Mouse (Mus musculus) bone marrow macrophage, adult 2 months (primary cell): ENCODE data around the gene 2010003K11Rik. TPM values are rescaled to one million over a fixed set of nuclear protein-coding genes. Genes with fewer than 3 reads are reported as not detected.
"Not testable (repeated sequence)": the region's sequence is repeated elsewhere in the genome, so short reads cannot be mapped to it uniquely, and the experiment has no call there.

Experiments
- H3K27ac ChIP-seq: 2 replicates; pipeline ENCODE4 v1.5.1; 2012; ENCODE audit warnings: low read depth, low read length; ENCODE audit not compliant: insufficient read depth
- H3K4me1 ChIP-seq: 2 replicates; pipeline ENCODE4 v1.6.1; 2012; ENCODE audit warnings: low read length; ENCODE audit not compliant: control insufficient read depth, insufficient read depth
- H3K4me3 ChIP-seq: 2 replicates; pipeline ENCODE4 v1.5.1; 2012; ENCODE audit warnings: mild to moderate bottlenecking, low read length, moderate library complexity; ENCODE audit not compliant: insufficient read depth
- CTCF ChIP-seq: IDR thresholded peaks from 2 replicates; pipeline ENCODE4 v1.5.1; 2012; ENCODE audit warnings: low read depth, mild to moderate bottlenecking, low read length, moderate library complexity
- POLR2A ChIP-seq: IDR thresholded peaks from 2 replicates; pipeline ENCODE4 v1.6.1; 2012; ENCODE audit warnings: mild to moderate bottlenecking, low read depth, low read length, borderline replicate concordance
- polyA plus RNA-seq: library from polyadenylated mRNA; stranded (reverse); fragments of >200 nt; gene quantifications from 2 replicates; pipeline ENCODE4 v1.2.4, GENCODE M21; 2012; ENCODE audit not compliant: missing spikeins, insufficient read depth, insufficient read length

The 2010003K11Rik gene
- polyA plus RNA-seq, 1 experiment, result not detected

GRCm38 (mm10) chr19:4464666-4465065, 33.7 kb downstream of the 2010003K11Rik start:
- TF ChIP-seq CTCF (no peak), POLR2A (no peak)
- H3K27ac ChIP-seq, result no peak overlapping the region
- peaks cover 11% of the 10 kb centered on the region for H3K4me1 ChIP-seq

GRCm38 (mm10) chr19:4461981-4462380, 36.4 kb downstream of the 2010003K11Rik start:
- H3K4me3 ChIP-seq, result no peak overlapping the region
- no peak for TF ChIP-seq CTCF
- TF ChIP-seq POLR2A, result no peak
- no peak overlapping the region for H3K27ac ChIP-seq

More at GRCm38 (mm10) chr19:4464666-4465065, 33.7 kb downstream of the 2010003K11Rik start:
- H3K4me3 ChIP-seq, result no peak overlapping the region

GRCm38 (mm10) chr19:4456227-4456626, 42.2 kb downstream of the 2010003K11Rik start:
- Histone ChIP-seq H3K4me3 (no peak overlapping the region), H3K4me1 (no peaks in the 10 kb centered on the region), H3K27ac (no peak overlapping the region)
- TF ChIP-seq CTCF (peak; percentile 44), POLR2A (no peak)

More at GRCm38 (mm10) chr19:4461981-4462380, 36.4 kb downstream of the 2010003K11Rik start:
- peaks cover 11% of the 10 kb centered on the region for H3K4me1 ChIP-seq

GRCm38 (mm10) chr19:4455071-4455800, 43.1 kb downstream of the 2010003K11Rik start:
- TF ChIP-seq CTCF (no peak), POLR2A (no peak)
- Histone ChIP-seq H3K27ac (no peak overlapping the region), H3K4me3 (no peak overlapping the region), H3K4me1 (no peaks in the 10 kb centered on the region)

- H3K27ac ChIP-seq, H3K4me1 ChIP-seq, H3K4me3 ChIP-seq: not testable (repeated sequence)
Observed at GRCm38 (mm10) chr19:4454040-4454439, 44.3 kb downstream of the 2010003K11Rik start.

GRCm38 (mm10) chr19:4452525-4452924, 45.9 kb downstream of the 2010003K11Rik start:
- Histone ChIP-seq H3K4me1 (no peaks in the 10 kb centered on the region), H3K4me3 (no peak overlapping the region), H3K27ac (no peak overlapping the region)
- no peak for TF ChIP-seq POLR2A
- no peak for TF ChIP-seq CTCF

- Histone ChIP-seq H3K27ac (no peak overlapping the region), H3K4me3 (no peak overlapping the region), H3K4me1 (no peaks in the 10 kb centered on the region)
- no peak for TF ChIP-seq POLR2A
Observed at GRCm38 (mm10) chr19:4451965-4452364, 46.4 kb downstream of the 2010003K11Rik start.

GRCm38 (mm10) chr19:4451098-4451497, 47.3 kb downstream of the 2010003K11Rik start:
- Histone ChIP-seq H3K27ac (no peak overlapping the region), H3K4me1 (no peaks in the 10 kb centered on the region), H3K4me3 (no peak overlapping the region)
- TF ChIP-seq CTCF (no peak), POLR2A (no peak)

GRCm38 (mm10) chr19:4450666-4451065, 47.7 kb downstream of the 2010003K11Rik start:
- Histone ChIP-seq H3K27ac (no peak overlapping the region), H3K4me3 (no peak overlapping the region), H3K4me1 (no peaks in the 10 kb centered on the region)
- TF ChIP-seq CTCF (no peak), POLR2A (no peak)

- TF ChIP-seq CTCF (no peak), POLR2A (no peak)
- Histone ChIP-seq H3K27ac (no peak overlapping the region), H3K4me3 (no peak overlapping the region), H3K4me1 (no peaks in the 10 kb centered on the region)
Observed at GRCm38 (mm10) chr19:4449230-4449629, 49.2 kb downstream of the 2010003K11Rik start.
